Mouse (Mus musculus) spleen, postnatal 36 days (tissue): Measurements from ENCODE around the gene Olfr508.
"Not testable (repeated sequence)": the region's sequence is repeated elsewhere in the genome, so short reads cannot be mapped to it uniquely, and the experiment has no call there.

Experiments used
- DNase-seq, 2 experiments: peaks; one replicate each; pipeline ENCODE4 v3.0.0; 2022; ENCODE audit warnings: low spot score in 2 of 2, mixed read lengths in 1 of 2

The Olfr508 gene

DNA sequence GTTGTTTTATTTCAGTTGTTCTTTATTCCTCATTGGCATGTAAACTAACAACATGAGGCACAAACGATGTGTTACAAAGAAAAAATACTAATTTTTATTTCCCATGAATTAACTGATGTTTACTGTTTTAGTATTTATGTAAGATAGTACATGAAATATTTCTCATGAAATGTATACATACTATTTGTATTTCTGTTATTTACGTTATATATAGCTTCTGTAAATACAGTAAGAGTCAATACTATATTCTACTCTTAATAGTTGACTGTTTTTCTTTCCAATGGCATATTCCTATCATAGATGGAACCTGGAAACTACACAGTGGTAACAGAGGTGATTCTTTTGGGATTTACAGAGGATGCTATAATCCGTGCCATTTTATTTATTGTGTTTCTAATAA is at the start of gene Olfr508:
Gene Olfr508 (plus strand): TSS at position 301 of the 400 bp plus-strand sequence.
- no peak for DNase-seq

DNA sequence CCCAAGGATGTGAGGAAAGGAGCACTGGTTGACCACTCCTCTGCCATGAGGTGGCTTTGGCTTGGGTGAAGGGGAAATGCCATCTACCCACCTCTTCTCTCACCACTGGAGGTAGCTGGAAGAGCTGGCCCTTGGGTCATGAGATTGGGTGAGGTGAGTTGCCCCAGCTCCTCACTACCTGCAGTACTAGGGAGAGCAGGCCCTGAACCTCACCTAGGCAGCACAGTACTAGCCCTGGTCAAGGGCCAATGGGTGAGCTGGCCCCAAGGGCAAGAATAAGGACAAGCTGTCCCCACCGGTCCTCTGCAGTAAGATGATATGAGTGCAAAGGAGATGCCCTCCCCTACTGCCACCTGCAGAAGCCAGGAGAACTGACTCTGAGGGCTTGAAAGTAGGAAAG is 40.0 kb upstream of the Olfr508 start:
- no peak for DNase-seq

- not testable (repeated sequence) for DNase-seq
These were observed 27.9 kb upstream of the Olfr508 start for GRCm38 (mm10) chr7:108601916-108602315.

GRCm38 (mm10) chr7:108610487-108610886 is 19.3 kb upstream of the Olfr508 start, which contains the start of gene Olfr506:
Gene Olfr506, plus strand, starts transcription at chr7:108610787.
- no peak for DNase-seq

DNA sequence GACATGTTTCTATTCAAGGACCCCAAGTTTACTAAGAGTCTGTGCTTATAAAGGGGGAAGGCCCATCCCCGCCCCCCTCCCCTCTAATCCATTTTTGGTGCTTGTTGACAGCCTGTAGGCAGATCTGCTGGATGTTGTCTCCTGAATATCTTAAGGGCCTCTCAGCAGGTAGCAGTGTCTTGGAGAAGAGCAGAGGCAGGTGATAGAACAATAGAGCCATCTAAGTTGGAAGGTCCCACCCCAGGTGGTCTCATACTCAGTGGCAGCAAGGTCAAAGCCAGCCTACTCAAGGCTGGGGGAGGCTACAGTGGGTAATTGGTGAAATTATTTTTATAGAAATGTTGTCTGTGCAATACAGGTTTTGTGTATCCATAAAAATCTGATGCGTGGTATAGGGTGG is 15.7 kb upstream of the Olfr508 start:
- no peak for DNase-seq

- not testable (repeated sequence) for DNase-seq
These were observed 13.0 kb upstream of the Olfr508 start for GRCm38 (mm10) chr7:108616781-108617180.

DNA sequence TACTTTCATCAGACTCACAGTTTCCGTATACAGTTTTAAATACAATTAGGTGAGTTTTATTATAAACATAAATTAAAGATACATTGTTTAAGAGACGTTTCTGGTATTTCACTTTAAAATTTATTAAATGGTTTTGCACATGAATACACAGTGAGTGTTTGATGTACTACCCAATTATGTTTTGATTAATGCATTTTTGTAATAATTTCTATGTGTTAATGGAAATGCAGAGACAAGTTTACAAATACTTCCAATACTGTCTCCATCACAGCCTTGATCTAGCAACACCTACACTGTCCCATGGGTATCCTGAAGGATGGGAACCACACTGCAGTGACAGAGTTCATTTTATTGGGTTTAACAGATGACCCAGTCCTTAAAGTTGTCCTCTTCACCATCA is 8.3 kb upstream of the Olfr508 start, which contains the start of gene Olfr507:
Gene Olfr507 (plus strand): TSS at position 301 of the 400 bp plus-strand sequence.
- no peak for DNase-seq

DNA sequence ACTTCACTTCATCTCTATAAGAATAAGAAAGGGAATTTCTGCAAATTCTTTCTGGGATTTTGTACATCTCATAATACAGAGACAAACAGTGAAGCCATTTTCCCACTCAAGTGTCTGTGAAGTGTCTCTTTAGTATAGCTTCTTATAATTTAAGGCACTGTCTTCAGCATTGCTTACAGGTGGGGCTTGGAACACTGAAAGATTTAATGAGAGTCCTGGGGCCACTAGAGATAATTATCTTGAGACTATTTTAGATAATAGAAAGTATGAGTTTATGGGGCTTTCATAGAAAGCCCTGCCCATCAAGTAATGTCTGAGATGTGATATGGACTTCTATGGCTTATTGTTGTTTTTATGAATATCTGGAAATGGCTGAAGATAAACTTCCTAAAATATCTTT is 22.0 kb downstream of the Olfr508 start, which contains the start of gene Olfr509:
Gene Olfr509 (minus strand): TSS at position 101 of the 400 bp plus-strand sequence.
- DNase-seq = no peak

GRCm38 (mm10) chr7:108662419-108662818 is 32.6 kb downstream of the Olfr508 start:
- DNase-seq = no peak

- DNase-seq = no peak
These were observed 36.3 kb downstream of the Olfr508 start, which contains the start of gene Olfr510 for GRCm38 (mm10) chr7:108666118-108666517. Gene Olfr510, plus strand, starts transcription at chr7:108666418.

- no peak for DNase-seq
These were observed 41.3 kb downstream of the Olfr508 start for GRCm38 (mm10) chr7:108671058-108671457.

DNA sequence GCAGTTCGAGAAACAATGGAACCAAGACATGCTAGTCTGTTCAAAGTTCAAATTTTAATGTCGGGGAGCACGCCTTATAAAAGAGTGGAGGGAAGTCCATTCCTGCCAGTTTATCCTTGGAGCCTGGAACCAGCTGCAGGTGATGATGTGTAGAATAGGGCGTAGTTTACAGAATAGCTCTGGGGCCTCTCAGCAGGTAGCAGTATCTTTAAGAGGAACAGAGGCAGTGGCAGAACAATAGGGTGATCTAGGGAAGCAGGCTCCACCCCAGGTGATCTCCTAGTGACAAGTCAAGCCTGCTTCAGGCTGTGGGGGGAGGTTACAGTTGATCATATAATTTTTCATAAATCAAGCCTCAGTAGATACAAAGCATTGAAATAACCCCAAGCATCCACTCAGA is 49.1 kb downstream of the Olfr508 start:
- no peak for DNase-seq
